Mouse (Mus musculus) ovary, postnatal 36 days (tissue): ENCODE measurements around the gene Tenm2.

Experiments
- DNase-seq: peaks from one replicate; pipeline ENCODE4 v3.0.0; 2022; ENCODE audit warnings: low spot score, mixed read lengths

Tenm2 gene

DNA sequence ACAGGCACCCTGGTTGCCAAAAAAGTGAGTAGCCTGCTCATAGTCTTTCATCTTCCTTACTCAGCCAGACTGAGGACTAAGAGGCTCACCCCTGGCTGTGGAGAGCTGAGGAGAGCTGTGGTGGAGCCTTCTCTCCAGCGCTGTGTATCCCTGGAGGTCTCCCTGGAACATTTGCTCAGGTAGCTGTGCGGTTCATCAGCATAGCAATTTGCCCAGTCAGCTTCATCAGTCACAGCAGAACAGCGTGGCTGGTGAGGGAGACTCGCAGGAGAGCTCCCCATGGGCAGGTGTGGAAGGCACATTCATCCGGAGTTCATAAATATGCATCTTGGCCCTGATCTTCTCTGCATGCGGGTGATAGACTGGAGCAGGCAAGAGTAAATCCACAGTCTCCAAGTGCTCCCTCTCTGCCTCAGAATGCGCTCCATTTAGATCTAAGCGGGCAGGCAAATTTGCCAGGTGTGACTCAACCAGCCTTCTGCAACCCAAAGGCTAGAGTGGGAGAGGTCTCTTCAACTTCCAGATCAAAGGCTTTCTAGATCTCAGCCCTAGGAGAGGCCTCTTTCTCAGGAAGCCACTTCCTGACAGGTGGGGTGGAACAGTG, 751.2 kb downstream of the Tenm2 start:
- DNase-seq = no peak

- no peak for DNase-seq
These were observed 753.6 kb downstream of the Tenm2 start for GRCm38 (mm10) chr11:36482136-36482535.

DNA sequence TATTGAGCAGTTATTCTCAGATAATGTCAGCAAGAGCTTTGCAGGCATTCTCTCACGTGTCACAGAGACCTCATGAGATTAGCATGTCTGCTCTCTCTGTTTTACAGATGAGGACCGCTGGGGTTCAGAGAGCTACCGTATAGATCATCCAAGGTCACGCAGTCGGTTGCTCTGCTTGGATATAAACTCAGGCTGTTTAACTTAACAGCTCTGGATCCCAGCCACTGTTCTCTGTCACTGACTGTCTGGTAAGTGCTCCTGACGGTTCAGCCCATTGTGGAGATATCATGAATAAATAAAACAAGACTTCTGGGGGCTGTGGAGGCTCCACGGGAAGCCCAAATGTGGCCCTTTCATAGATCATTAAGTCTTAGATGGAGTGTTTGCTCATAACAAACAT, 754.2 kb downstream of the Tenm2 start:
- DNase-seq = no peak

DNA sequence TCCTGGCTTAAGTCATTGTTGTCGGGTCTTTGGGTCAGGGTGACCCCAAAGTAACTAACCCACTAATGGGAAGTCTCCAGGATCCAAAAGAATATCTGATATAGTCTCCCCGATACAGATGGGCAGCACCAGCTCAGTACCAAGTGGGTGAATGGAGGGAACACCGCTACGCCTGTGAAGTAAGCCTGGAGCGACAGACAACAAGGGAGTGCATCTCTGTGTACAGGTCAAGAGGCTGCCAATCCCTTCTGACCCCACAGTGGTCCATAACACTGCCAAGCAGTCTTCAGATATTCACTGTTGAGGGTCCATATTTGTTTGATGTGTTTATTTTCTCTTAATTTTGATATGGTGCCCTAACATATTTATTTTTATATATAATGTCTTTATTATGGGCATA, 754.7 kb downstream of the Tenm2 start:
- DNase-seq = no peak

GRCm38 (mm10) chr11:36469811-36470551, 765.8 kb downstream of the Tenm2 start:
- no peak for DNase-seq

DNA sequence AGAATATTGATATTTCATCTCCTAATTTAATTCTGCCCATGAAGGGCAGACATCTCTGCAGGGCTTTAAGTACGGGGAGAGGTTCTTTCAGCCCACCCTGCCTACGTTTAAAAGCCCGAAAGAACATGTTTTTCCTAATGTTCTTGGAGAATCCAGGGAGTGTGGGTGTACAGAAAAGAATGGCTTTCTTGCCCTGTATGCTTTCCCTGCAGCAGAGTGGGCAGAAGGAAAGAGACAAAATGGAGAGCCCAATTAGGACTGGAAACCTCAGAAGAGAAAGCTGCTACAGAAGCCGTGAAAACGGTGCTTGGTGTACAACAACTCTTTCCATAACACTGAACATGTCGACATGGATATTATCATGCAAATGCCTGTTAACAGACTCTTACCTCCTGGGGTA, 777.3 kb downstream of the Tenm2 start:
- no peak for DNase-seq

DNA sequence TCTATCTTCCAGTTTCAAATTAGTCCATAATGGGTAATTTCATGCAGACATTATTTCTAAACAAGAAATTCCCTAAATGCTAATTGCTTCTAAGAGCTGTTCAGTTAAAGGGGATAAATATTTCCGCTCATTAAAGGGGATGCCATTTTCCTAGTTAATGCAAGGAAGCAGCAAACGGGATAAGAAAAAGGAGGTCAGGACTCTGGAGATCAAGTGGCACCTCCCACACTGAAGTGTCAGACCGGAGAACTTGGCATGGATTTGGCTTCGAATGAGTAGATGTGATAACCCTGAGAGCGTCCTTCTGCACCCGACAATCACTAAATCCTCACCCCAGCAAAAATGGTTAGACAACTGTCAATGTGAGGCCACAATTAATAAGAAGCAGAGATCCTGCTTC, 781.7 kb downstream of the Tenm2 start:
- DNase-seq = no peak

- DNase-seq = no peak
These were observed 783.3 kb downstream of the Tenm2 start for GRCm38 (mm10) chr11:36452436-36452835.

DNA sequence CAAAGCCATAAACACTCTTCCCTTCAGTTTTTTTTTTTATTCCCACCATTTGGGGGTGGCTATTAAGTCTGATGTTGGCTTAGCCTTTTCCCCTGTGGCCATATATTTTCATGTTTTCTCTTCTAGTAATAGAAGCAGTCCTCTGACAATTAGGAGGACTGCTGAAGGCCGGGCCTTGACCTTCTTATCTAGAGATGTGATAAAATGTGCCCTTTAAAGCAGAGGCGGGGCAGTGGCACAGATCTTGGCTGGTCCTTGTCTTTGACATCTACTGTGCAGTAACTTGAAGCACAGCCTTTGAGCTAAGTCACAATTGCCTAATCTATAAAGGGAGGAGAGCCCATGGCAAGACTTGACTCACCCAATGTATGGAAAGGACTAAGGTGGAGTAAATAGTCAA, 789.4 kb downstream of the Tenm2 start:
- DNase-seq = no peak

GRCm38 (mm10) chr11:36443821-36444220, 791.9 kb downstream of the Tenm2 start:
- DNase-seq = no peak

DNA sequence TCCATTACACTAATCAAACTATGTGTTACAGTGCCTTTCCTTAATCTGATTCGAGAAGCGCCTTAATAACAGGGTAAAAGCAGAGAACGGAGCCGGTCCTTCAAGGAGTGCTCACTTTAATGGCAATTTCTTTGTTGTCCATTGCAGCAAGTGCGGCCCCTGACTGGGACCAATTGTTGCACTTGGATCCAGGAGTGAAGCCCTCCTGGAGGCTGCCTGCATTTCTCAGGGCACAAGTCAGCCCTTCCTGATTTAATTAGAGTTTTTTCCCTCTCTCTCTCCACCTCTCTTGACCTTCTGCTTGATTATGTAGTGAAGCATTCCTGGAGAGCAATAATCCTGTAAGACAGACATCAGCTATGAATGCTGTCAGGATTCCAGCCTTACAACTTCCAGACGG, 794.0 kb downstream of the Tenm2 start:
- DNase-seq = no peak

- no peak for DNase-seq
These were observed 799.5 kb downstream of the Tenm2 start for GRCm38 (mm10) chr11:36436251-36436650.

GRCm38 (mm10) chr11:36428947-36429346, 806.8 kb downstream of the Tenm2 start:
- DNase-seq = no peak

GRCm38 (mm10) chr11:36424959-36425358, 810.8 kb downstream of the Tenm2 start:
- DNase-seq = no peak

- no peak for DNase-seq
These were observed 815.7 kb downstream of the Tenm2 start for GRCm38 (mm10) chr11:36420047-36420446.

DNA sequence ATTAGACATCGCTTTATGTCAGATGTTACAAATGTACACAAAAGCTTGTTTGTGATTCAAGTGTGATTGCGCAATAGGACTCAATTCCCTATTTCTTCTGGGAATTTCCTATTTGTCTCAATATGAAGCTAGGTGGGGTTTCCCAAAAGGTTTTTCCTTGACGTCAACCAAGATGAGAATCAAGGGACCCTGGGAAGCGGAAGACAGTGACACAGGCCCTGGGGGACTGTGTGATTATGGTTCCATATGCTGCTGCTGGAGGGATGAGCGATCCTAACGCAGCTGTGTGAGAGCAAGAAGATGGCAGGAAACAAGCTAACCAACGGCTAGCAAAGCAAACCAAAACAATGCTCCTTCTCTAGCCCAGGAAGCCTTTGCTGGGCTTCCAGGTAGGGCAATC, 820.5 kb downstream of the Tenm2 start:
- DNase-seq = no peak

DNA sequence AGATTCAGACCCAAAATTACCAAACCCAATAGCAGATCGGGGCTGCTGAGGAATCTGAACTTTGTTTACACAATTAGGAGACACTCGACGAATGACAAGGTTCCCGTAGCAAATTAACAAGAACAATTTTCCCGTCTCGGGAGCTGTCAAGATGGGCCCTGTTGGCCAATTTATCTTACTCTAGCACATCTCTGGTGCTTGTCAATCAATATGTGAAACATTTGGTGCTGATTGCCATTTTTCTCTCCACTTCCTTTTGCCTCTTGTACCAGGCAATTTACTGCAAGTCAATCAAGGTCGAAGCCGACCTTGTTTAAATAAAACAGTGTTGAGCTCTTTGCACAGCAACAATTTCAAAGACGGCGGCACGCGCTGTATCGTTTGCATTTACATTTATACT, 824.9 kb downstream of the Tenm2 start:
- DNase-seq = no peak

GRCm38 (mm10) chr11:36395803-36396710, 839.7 kb downstream of the Tenm2 start:
- DNase-seq = no peak

DNA sequence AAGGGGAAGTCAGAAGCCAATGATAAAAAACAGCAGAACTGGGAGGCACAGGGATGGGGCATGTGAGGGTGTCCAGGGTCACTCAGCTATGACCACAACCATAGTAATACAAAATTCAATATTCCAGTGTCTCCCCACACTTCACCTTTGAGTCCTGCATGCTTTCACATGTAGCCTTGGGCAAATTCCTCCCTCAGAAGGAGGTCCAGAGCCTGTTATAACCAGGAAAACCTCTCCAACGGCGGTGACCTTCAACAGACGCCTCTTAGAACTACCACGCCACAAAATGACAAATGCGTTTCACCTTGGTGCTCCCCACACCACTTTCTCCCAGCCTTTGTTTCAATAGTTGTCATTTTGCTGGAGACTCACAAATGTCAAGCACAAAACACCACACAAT, 851.1 kb downstream of the Tenm2 start:
- no peak for DNase-seq

GRCm38 (mm10) chr11:36371814-36372213, 864.0 kb downstream of the Tenm2 start:
- no peak for DNase-seq

- DNase-seq = no peak
These were observed 870.7 kb downstream of the Tenm2 start for GRCm38 (mm10) chr11:36365067-36365466.

DNA sequence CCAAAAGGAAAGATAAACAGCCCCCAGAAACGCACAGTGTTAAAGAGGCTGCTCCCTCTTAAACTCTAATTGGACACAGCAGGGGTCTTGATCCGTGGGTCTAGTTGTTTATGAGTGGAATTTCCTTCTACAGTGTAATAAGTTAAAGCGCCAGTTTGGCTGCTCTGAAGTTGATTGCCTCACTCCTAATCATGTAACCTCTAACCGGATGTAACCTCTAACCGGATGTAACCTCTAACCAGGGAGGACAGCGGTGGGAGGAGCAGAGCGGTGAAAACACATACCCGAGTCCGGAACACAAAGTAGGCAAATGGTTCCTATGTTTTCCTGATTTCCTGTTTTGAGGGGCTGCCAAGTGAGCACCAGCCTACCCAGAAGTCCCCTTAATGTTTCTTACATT, 871.3 kb downstream of the Tenm2 start:
- DNase-seq = no peak

DNA sequence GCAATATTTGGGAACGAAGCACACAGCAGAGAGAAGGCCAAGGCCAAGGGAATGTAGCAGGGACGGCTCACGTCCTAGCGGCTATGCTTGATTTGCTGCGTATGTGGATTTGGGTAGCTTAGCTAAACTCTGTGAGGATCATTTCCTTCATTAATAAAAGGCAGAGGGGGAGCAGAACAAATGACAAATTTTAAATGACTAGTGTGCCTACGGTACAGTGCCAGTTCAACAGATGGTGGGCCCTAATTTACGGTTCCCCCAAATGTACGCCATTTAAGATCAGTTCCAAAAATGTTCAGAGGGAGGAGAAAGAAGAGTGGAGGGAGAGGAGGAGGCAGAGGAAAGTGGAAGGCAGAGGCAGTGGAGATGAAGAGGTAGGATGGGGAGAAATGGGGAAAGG, 873.2 kb downstream of the Tenm2 start:
- DNase-seq = no peak
